Mouse (Mus musculus) ES-Bruce4 (cell line): ENCODE measurements around the gene Smpd4.
A peak's percentile ranks its signal among the peaks of the same experiment; 100 is the strongest.

Experiments
- CTCF ChIP-seq: IDR thresholded peaks from one replicate; pipeline ENCODE4 v1.8.1; 2011; ENCODE audit warnings: low read depth, low read length
- EP300 ChIP-seq: IDR thresholded peaks from 2 replicates; pipeline ENCODE4 v1.6.1; 2011; ENCODE audit warnings: low read depth, low read length; ENCODE audit not compliant: insufficient read depth
- POLR2A ChIP-seq: IDR thresholded peaks from one replicate; pipeline ENCODE4 v1.8.1; 2011; ENCODE audit warnings: low read length; ENCODE audit not compliant: insufficient read depth

DNA sequence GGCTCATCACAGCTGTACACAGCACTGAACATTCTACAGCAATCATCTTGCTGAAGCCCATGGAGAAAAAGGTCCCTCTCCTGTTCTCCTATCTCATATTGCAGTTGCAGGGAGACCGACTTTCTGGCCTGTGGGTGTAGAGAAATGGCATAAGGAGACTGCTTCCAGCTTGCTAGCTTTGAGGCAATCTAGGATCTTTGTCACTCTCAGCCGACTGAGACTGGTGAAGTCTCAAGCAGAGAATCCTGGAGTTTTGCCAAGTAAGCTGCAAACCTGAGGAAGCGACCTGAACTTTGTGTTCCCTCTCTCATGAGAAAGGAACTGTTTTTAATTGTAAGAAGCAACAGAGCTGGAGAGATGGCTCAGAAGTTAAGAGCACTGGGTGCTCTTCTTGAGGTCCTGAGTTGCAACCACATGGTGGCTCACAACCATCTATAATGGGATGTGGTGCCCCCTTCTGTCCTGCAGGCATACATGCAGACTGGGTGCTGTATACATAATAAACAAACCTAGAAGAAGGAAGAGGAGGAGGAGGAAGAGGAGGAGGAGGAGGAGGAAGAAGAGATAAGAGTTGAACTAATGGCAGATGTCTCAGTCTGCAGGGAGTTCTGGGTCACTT is 18.1 kb upstream of the Smpd4 start:
- TF ChIP-seq CTCF (peak; percentile 52), EP300 (no peak), POLR2A (no peak)
